Mouse (Mus musculus): ENCODE data around the gene Gm5134.

Gene Gm5134

GRCm38 (mm10) chr10:76032402-76033118 is 78.2 kb downstream of the Gm5134 start, which contains the start of gene Zfp280b:
Gene Zfp280b, plus strand, starts transcription at chr10:76032650.
- intact Hi-C loops (cut with DNase I), result no loop called here

- intact Hi-C loops (cut with DNase I), result no loop called here
These were observed 78.8 kb downstream of the Gm5134 start for GRCm38 (mm10) chr10:76033119-76033455.

GRCm38 (mm10) chr10:76034001-76034600 is 79.8 kb downstream of the Gm5134 start:
- intact Hi-C loops (cut with DNase I), result no loop called here

- intact Hi-C loops (cut with DNase I), result no loop called here
These were observed 81.0 kb downstream of the Gm5134 start for GRCm38 (mm10) chr10:76035277-76035676.

GRCm38 (mm10) chr10:76036962-76037361 is 82.6 kb downstream of the Gm5134 start:
- intact Hi-C loops (cut with DNase I), result no loop called here

- intact Hi-C loops (cut with DNase I), result no loop called here
These were observed 91.0 kb downstream of the Gm5134 start for GRCm38 (mm10) chr10:76045343-76045742.

- intact Hi-C loops (cut with DNase I), result no loop called here
These were observed 92.4 kb downstream of the Gm5134 start for GRCm38 (mm10) chr10:76046754-76047153.

GRCm38 (mm10) chr10:76047182-76047869 is 93.0 kb downstream of the Gm5134 start:
- intact Hi-C loops (cut with DNase I), result no loop called here

- intact Hi-C loops (cut with DNase I), result no loop called here
These were observed 94.7 kb downstream of the Gm5134 start for GRCm38 (mm10) chr10:76048967-76049366.

GRCm38 (mm10) chr10:76051860-76052259 is 97.5 kb downstream of the Gm5134 start:
- intact Hi-C loops (cut with DNase I), result no loop called here

Small RNA genes lying within 50 kb of the gene (microRNA-seq; reads per million reads assigned to microRNA genes)
- gene Mir6409, result 0 reads per million in 2 experiments
